Mouse (Mus musculus) megakaryocyte, embryonic 14.5 days (primary cell): ENCODE data around the gene Tmem170b.

Experiments
- FLI1 ChIP-seq: IDR thresholded peaks from 2 replicates; pipeline ENCODE4 v1.6.1; 2012; ENCODE audit warnings: low read length, inconsistent platforms, mixed read lengths
- GATA1 ChIP-seq: IDR thresholded peaks from 3 replicates; pipeline ENCODE4 v1.6.1; 2012; ENCODE audit warnings: mixed read lengths, low read length, inconsistent platforms, borderline replicate concordance

- TF ChIP-seq FLI1 (no peak), GATA1 (no peak)
Measured at GRCm38 (mm10) chr13:41669951-41670350, 64.2 kb downstream of the Tmem170b start.
